Mouse (Mus musculus) cortical plate, adult 2 months (tissue): Measurements from ENCODE around the gene Vcan. TPM values are rescaled to one million over a fixed set of nuclear protein-coding genes. Genes with fewer than 3 reads are reported as not detected.

Experiments
- H3K27ac ChIP-seq: fragments of 200-500 bp; 2 replicates; pipeline ENCODE4 v1.5.1; 2012; ENCODE audit warnings: low read length, control low read depth, inconsistent platforms; ENCODE audit not compliant: insufficient read depth
- H3K4me1 ChIP-seq: fragments of 200-500 bp; 2 replicates; pipeline ENCODE4 v1.6.1; 2011; ENCODE audit warnings: low read length; ENCODE audit not compliant: control insufficient read depth, insufficient read depth
- H3K4me3 ChIP-seq: fragments of 200-500 bp; 2 replicates; pipeline ENCODE4 v1.5.1; 2011; ENCODE audit warnings: mild to moderate bottlenecking, low read length, control low read depth; ENCODE audit not compliant: insufficient read depth
- CTCF ChIP-seq: fragments of 200-500 bp; IDR thresholded peaks from 2 replicates; pipeline ENCODE4 v1.5.1; 2011; ENCODE audit warnings: mild to moderate bottlenecking, control low read depth, low read length; ENCODE audit not compliant: insufficient read depth; ENCODE audit errors: extremely low read depth
- POLR2A ChIP-seq: fragments of 200-500 bp; IDR thresholded peaks from 2 replicates; pipeline ENCODE4 v1.6.1; 2011; ENCODE audit warnings: mild to moderate bottlenecking, low read length, control low read depth; ENCODE audit not compliant: insufficient read depth; ENCODE audit errors: extremely low read depth
- polyA plus RNA-seq: library from polyadenylated mRNA; depleted of rRNA; stranded (reverse); fragments of >200 nt; gene quantifications from 2 replicates; pipeline ENCODE4 v1.2.3, GENCODE M21; 2012

Vcan gene
- polyA plus RNA-seq, 1 experiment, result 6.3 TPM

DNA sequence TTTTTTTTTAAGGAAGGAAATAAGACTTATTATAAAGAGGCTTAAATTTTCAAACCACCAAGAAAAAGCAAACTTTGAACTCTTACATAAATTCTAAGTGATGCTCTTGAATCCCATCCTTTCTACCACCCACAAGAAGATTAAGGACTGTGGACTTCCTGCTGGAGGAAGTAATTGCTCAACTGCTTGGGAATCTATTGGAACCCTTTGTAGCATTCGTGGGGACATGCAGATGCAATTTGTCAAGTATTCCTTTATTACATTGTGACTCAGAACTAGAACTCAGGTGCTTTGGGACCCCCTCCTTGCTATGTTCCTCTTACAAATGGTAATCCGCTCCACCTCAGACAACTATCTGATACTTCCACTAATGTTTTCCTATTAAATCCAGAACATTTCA lies 4.0 kb downstream of the Vcan start:
- Histone ChIP-seq H3K4me3 (no peak overlapping the region; the same call in 1 of the 2 replicates), H3K27ac (no peak overlapping the region), H3K4me1 (peaks cover 2% of the 10 kb centered on the region; the same call in 1 of the 2 replicates)
- no peak for TF ChIP-seq CTCF
- no peak for TF ChIP-seq POLR2A

DNA sequence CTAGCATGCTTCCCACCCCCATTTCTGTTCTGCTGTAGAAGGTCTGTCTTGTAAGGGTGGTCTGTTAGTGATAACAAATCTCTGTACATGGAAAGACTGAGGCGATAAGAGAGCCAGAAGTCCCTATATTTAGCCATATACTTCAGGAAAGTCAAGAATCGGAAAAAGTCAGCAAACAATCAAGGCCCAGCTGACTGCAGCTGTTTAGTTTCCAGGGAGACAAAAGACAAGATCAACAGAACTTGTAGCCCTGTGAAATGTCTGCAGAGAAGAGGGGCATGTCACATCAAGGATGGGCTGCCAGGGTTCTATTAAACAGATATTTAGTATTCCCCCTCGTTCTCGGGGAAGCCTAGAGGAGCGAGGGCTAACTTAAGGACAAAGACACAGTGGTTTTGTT lies 7.2 kb downstream of the Vcan start:
- TF ChIP-seq CTCF, result no peak
- TF ChIP-seq POLR2A, result no peak
- Histone ChIP-seq H3K4me1 (peaks cover 2% of the 10 kb centered on the region; the same call in 1 of the 2 replicates), H3K4me3 (no peak overlapping the region), H3K27ac (no peak overlapping the region)

DNA sequence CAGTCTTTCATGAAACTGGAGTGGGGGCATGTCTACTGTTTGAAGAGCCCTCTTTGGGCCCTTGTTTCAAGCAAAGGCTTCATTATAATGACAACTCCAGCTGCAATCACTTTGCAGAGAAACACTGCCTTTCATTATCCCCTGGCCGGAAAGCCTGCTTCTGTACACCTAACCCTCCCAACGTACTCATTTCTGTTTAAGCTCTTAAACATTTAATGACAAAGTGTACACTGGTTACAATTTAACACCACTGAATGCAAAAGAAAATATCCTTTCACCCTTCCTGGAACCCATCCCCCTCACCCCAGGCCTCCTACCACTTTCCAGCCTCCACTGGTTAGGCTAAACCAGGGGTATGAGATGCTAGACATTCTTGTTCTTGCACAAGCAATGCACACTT lies 15.8 kb downstream of the Vcan start:
- Histone ChIP-seq H3K27ac (no peak overlapping the region), H3K4me3 (no peak overlapping the region), H3K4me1 (no peaks in the 10 kb centered on the region)
- TF ChIP-seq CTCF (no peak), POLR2A (no peak)

DNA sequence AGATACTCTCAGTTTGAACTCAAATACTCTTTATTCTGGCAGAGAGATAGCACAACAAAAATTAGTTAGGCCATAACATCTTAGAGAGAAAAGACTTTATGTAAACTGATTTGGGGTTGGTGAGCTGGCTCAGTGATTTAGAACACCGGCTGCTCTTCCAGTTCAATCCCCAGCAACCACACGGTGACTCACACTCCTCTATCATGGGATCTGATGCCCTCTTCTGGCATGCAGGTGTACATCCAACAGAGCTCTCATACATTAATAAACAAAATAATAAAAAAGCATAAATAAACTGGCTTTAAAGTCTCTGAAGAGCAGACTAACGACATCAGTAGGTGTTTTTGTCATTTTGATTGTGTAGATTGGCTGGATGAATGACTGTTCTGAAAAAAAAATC lies 21.8 kb downstream of the Vcan start:
- Histone ChIP-seq H3K27ac (no peak overlapping the region), H3K4me1 (no peaks in the 10 kb centered on the region), H3K4me3 (no peak overlapping the region)
- no peak for TF ChIP-seq POLR2A

DNA sequence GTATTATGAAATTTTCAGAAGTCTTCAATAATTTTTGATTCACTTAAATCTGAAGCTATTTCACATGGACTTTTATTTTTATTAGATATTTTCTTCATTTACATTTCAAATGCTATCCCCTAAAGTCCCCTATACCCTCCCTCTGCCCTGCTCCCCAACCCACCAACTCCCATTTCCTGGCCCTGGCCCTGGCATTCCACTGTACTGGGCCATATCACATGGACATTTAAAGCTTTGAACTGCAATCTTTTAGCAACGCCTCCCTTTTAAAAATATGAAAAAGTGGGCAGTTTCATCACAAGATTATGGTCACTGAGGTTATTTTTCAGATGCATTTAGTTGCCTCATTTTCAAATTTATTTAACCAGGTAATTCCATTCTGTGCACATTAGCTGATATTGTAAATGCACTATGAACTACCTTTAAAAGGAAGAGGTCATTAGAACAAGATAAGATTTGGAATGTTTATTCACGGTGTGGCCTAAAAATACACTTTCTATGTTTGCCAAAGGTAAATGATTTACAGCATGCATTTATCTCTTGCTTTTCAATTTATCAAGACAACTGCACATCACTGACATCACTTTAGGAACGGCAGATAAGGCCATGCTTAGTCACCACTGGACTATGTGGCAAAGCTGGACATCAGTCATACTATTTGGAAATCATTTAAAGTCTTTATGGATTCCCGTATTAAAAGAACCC lies 32.7 kb downstream of the Vcan start:
- H3K4me1 ChIP-seq, result no peaks in the 10 kb centered on the region

DNA sequence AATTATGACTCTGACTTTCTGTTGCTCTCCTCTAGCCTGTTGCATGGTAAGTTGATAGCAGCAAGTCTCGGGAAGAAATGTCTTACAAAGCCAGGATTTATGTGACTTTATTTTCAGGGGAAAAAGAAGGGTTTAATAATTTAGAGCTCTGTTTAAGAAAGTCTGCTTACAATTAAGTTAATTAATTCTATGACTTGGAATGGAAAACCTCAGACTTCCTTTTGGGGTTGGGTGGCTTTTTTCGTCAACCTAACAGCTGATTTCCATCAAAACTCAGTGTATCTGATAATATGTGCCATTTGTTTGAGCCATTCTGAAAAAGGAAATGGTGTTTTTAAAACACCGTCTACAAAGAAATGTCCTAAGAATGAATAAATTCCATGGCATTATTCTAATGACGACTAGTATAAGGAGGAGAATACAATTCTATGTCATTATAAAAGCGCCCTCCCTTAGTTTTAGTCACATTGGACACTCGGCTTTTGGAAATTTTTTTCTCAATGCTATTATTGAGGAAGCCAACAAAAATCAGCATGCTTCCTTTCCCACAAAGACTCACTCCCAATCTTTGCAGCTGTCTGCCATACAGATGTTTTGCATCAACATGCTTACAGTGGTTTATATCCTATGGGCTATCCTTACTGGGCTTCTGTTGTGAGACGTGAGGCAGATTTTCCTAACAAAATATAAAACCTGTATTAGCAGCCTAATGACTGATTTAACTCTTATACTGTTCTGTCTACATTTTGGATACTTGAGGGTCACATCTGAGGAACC lies 34.0 kb downstream of the Vcan start:
- no peak overlapping the region for H3K27ac ChIP-seq
- TF ChIP-seq POLR2A (no peak), CTCF (no peak)
- H3K4me1 ChIP-seq, result no peaks in the 10 kb centered on the region
- no peak overlapping the region for H3K4me3 ChIP-seq

More for the DNA sequence above, 32.7 kb downstream of the Vcan start:
- H3K4me3 ChIP-seq, result no peak overlapping the region
- no peak for TF ChIP-seq POLR2A
- TF ChIP-seq CTCF, result no peak
- no peak overlapping the region for H3K27ac ChIP-seq

DNA sequence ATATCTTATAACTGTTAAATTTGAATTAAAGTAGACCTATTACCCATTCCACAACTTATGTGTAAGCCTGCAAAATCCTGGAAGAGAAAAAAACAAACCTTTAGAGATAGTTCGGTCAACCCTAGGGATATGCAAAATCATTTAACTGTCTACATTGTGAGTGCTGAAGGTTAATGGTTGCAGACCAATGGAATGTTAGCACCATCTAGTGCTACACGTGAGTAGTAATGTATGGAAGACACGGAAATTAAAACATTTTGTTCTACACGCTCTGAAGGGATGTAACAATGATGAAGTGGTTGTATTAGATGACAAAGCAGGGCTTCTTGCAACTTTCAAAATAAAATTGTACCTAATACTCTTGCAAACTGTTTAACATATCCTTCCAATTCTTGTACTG lies 39.9 kb downstream of the Vcan start:
- Histone ChIP-seq H3K27ac (no peak overlapping the region), H3K4me3 (no peak overlapping the region), H3K4me1 (no peaks in the 10 kb centered on the region)
- no peak for TF ChIP-seq CTCF
- TF ChIP-seq POLR2A, result no peak

DNA sequence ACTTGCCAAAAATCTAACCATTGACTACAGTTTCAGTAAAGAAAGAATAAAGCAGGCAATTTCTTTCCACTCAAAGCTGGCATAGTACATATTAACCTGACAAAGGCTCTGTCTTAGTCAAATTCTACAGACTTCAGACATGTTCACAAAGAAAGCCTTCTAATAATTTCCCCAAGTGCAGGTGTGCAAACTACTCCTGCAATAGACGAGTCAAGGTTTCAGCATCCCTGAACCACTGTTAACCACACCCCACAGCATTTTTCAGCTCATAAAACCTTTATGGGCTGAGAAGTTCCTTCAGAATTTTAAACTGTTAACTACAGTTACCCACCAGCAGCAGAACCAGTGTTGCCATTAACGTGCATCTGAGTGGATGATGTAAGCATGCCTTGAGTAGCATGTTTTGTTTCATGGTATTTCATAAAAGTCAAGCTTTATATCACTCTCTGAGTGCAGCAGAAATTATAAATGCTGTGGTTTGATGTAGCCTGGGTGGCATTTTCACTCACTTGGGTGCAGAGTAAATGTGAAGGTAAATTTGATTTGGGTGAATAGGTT lies 42.2 kb downstream of the Vcan start:
- H3K4me1 ChIP-seq, result no peaks in the 10 kb centered on the region
- H3K27ac ChIP-seq, result no peak overlapping the region
- H3K4me3 ChIP-seq, result no peak overlapping the region
- TF ChIP-seq POLR2A (no peak), CTCF (no peak)

DNA sequence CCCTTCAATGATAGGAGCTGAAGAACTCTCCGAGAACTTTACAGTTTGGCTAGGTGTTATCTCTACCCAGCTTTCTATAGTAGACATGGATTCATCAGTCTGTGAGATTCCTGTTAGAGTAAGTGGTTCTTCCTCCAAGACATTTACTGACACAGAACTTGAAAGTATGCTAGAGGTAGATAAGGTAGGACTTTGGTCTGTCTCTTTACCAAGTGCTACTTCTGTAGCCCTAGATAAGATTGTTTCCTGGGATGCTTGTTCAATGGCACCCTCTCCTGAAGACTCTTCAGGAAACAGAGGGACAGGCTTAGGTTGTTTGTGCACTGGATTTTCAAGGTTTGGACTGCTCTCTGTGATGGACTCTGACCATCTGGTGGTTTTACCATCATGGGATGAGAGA lies 49.7 kb downstream of the Vcan start:
- no peak overlapping the region for H3K4me3 ChIP-seq
- H3K27ac ChIP-seq, result no peak overlapping the region
- TF ChIP-seq CTCF (no peak), POLR2A (no peak)
- no peaks in the 10 kb centered on the region for H3K4me1 ChIP-seq

DNA sequence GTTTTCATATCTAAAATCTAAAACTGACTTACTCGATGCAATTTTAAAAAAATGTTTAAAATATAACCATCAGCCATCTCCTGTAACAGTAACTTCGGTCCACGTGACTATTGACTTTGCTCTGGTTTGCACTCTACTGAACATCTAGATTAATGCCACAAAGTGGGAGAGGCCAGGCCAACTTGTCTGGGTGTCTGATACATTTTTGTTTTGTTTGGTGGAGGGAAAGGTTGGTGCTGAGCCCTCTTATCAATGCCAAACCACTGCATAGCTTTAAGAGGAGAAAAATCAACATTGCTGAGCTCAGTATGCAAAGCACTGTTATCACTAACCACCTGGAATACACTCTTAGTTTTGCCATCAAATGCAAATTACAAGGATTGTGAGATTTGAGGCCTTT lies 58.8 kb downstream of the Vcan start:
- TF ChIP-seq CTCF (no peak), POLR2A (no peak)
- H3K4me1 ChIP-seq, result no peaks in the 10 kb centered on the region
- H3K4me3 ChIP-seq, result no peak overlapping the region
- no peak overlapping the region for H3K27ac ChIP-seq
